Mouse (Mus musculus) bone marrow macrophage, adult 2 months (primary cell): Measurements from ENCODE around the gene Myh6.

ENCODE experiments used
- CTCF ChIP-seq: IDR thresholded peaks from 2 replicates; pipeline ENCODE4 v1.5.1; 2012; ENCODE audit warnings: low read depth, mild to moderate bottlenecking, low read length, moderate library complexity
- POLR2A ChIP-seq: IDR thresholded peaks from 2 replicates; pipeline ENCODE4 v1.6.1; 2012; ENCODE audit warnings: mild to moderate bottlenecking, low read depth, low read length, borderline replicate concordance

- no peak for TF ChIP-seq CTCF
- TF ChIP-seq POLR2A = no peak
Observed at GRCm38 (mm10) chr14:54978664-54979063, 11.9 kb upstream of the Myh6 start.
